Mouse (Mus musculus) embryonic fibroblast, embryonic 13.5 days (primary cell): ENCODE measurements at regions not wholly inside any gene's neighbourhood (a gene's known extent, or its start where the extent isn't known, plus 50 kb on each side); places are given as distances from the start of the nearest gene placed in this dataset.

Experiments
- H3K27ac ChIP-seq: 2 replicates; pipeline ENCODE4 v1.5.1; 2012; ENCODE audit warnings: low read length, control low read depth, inconsistent platforms; ENCODE audit not compliant: insufficient read depth
- H3K4me1 ChIP-seq: 2 replicates; pipeline ENCODE4 v1.6.1; 2011; ENCODE audit warnings: low read length; ENCODE audit not compliant: control insufficient read depth, insufficient read depth
- H3K4me3 ChIP-seq: 2 replicates; pipeline ENCODE4 v1.5.1; 2011; ENCODE audit warnings: mild to moderate bottlenecking, control low read depth, low read length; ENCODE audit not compliant: insufficient read depth
- CTCF ChIP-seq: IDR thresholded peaks from 2 replicates; pipeline ENCODE4 v1.5.1; 2011; ENCODE audit warnings: mild to moderate bottlenecking, control low read depth, low read length, moderate library complexity, borderline replicate concordance; ENCODE audit not compliant: insufficient read depth
- POLR2A ChIP-seq: IDR thresholded peaks from 2 replicates; pipeline ENCODE4 v1.6.1; 2011; ENCODE audit warnings: low read depth, mild to moderate bottlenecking, control low read depth, low read length, moderate library complexity

DNA sequence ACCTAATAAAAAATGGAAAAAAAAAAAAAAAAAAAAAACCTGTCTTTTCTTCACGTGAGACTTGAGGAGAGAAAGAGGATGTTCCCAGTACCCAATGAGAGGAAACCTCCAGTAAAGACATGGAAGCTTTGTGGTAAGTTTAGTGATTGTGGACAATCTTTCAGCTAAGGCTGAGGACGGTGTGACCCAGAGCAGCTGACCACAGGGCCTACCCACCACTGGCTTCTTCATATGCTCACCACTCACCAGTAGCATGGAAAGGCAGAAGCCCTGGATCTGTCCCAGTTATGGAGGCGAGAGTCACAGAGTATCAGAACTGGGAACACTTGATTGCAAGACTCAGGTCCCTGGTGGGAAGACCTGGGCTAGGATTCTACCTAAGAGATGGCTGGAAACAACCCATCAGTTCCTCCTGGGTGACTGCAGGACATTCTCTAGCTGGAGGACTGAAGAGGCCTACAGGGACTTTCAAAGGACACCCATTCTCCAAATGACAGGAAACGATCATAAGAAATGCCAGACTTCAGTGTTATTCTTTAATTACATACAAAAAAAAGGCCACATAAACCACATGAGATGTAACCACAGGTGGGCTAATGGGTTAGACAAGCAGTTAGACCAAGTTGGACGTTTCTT, 271.8 kb downstream of the Maf start:
- TF ChIP-seq CTCF (no peak), POLR2A (no peak)
- no peak overlapping the region for H3K4me3 ChIP-seq
- H3K27ac ChIP-seq = no peak overlapping the region
- no peaks in the 10 kb centered on the region for H3K4me1 ChIP-seq

DNA sequence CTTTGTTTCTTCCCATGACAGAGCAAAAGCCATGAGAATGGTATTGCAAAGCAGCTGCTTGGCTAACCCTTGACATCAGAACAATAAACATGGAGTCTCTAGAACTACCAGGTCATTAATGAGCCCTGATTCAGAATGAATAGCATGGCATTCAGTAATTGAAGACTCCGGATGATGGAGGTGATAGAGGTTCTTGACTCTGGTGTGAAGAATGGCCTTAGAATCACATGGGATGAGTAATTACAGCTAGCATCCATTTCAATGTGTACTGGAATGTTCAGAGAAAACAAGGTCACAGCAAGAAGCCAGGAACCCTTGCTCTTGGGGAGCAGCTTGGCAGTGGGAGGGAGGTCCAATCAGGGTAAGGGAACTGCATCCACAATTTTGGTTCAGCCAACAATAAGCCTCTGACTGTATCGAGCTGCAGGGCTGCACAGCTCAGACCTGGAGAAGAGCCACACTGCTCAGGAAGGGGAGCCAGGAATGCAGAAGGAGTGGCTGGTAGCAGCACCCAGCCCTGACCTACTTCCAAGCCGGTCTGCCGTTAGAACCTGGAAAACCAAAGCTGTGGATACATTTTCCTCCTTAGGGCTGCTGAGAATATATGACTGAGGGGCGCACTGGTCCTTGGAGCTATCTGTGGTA, 275.1 kb downstream of the Maf start:
- no peak overlapping the region for H3K27ac ChIP-seq
- TF ChIP-seq CTCF (no peak), POLR2A (no peak)

GRCm38 (mm10) chr8:115430793-115431192, 276.8 kb downstream of the Maf start:
- Histone ChIP-seq H3K27ac (no peak overlapping the region), H3K4me3 (no peak overlapping the region), H3K4me1 (no peaks in the 10 kb centered on the region)
- no peak for TF ChIP-seq POLR2A

More for the DNA sequence above, 275.1 kb downstream of the Maf start:
- Histone ChIP-seq H3K4me1 (no peaks in the 10 kb centered on the region), H3K4me3 (no peak overlapping the region)

DNA sequence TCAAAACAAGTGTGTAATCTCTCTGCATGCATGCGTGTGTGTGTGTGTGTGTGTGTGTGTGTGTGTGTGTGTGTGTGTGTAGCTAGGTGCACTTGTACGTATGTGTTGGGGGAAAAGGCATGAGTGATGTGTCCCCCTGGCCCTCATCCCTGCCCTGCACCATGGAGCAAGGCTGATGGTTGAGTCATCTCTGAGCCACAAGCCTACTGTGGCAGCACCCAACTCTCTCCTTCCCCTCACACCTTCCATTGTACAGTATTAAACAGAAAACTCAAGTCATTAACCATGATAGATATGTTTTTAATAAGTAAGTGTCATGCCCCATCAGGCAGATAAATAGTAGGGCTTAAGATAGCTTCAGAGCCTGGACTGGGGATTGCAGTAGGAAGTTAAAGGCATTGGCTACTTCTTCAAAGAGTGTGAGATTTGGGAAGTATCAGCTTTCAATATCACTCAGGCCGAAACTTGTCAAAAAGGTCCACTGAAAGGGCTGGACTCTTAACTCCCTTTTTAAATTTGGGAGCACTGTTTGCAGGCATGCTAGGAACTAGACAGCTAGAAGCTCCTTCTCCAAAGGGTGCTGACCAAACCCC, 278.2 kb downstream of the Maf start:
- Histone ChIP-seq H3K27ac (no peak overlapping the region), H3K4me1 (no peaks in the 10 kb centered on the region), H3K4me3 (no peak overlapping the region)
- no peak for TF ChIP-seq POLR2A
- no peak for TF ChIP-seq CTCF

GRCm38 (mm10) chr8:115428528-115429290, 278.9 kb downstream of the Maf start:
- Histone ChIP-seq H3K4me1 (no peaks in the 10 kb centered on the region), H3K27ac (no peak overlapping the region), H3K4me3 (no peak overlapping the region)
- TF ChIP-seq POLR2A = no peak
- no peak for TF ChIP-seq CTCF

DNA sequence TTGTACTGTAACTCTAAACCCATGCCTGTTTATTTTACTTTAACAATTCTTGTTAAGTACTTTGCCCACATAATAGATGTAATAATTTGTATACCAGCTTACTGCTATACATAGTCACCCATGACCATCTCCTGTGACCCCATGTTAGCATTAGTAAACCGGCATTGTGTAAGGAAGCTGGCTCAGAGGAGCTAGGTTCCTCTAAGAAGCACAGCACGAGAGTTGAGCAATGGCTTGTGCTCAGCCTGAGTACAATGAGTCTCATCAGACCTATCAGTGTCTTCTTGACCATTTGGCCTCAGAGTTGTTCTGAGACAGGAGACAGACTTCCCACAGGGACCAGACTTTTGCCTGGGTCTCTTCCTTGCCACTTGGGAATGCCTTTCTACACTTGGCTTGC, 279.6 kb downstream of the Maf start:
- TF ChIP-seq POLR2A (no peak), CTCF (no peak)
- no peak overlapping the region for H3K27ac ChIP-seq
- H3K4me1 ChIP-seq = no peaks in the 10 kb centered on the region
- H3K4me3 ChIP-seq = no peak overlapping the region

DNA sequence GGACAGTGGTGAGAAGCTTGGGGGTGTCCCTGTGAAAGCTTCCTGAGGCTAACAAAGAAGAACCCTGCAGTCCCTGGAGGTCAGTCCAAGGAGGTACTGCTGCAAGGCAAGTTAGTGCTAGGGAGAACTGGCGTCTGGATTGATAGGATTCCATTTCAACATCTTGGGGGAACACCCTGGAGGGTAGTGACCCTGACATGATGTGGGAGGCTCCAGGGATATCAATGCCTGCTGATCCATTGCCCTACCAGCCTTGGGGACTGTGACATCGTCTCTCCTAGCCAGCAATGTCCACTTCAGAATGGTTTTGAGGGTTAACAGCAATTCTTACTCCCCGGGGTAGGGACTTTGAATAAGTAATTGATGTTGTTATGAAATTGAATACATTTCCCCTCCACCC, 280.1 kb downstream of the Maf start:
- no peaks in the 10 kb centered on the region for H3K4me1 ChIP-seq
- H3K27ac ChIP-seq = no peak overlapping the region
- no peak overlapping the region for H3K4me3 ChIP-seq
- TF ChIP-seq POLR2A = no peak
- TF ChIP-seq CTCF = no peak

DNA sequence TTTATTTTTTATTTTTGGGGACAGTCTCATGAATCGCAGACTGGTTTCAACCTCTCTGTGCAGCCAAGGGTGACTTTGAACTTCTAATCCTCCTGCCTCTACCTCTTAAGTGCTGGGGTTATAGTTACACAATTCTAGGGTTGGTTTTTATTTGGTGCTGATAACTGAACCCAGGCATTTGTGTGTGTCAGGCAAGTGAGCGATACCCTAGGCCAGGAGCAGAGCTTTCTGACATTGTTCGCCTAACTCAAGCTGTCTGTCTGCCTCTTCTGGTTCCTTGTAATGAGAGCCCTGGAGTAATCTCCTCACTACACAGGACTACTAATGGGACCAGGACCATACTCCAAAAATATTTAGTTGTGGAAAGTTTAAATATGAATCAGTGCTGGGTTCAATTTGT, 281.1 kb downstream of the Maf start:
- no peak for TF ChIP-seq CTCF
- no peak overlapping the region for H3K27ac ChIP-seq

GRCm38 (mm10) chr8:115425360-115425759, 282.2 kb downstream of the Maf start:
- Histone ChIP-seq H3K27ac (no peak overlapping the region), H3K4me1 (no peaks in the 10 kb centered on the region), H3K4me3 (no peak overlapping the region)
- no peak for TF ChIP-seq CTCF
- no peak for TF ChIP-seq POLR2A

More for the DNA sequence above, 281.1 kb downstream of the Maf start:
- no peak overlapping the region for H3K4me3 ChIP-seq
- H3K4me1 ChIP-seq = no peaks in the 10 kb centered on the region

- Histone ChIP-seq H3K27ac (no peak overlapping the region), H3K4me1 (no peaks in the 10 kb centered on the region), H3K4me3 (no peak overlapping the region)
- TF ChIP-seq POLR2A (no peak), CTCF (no peak)
These were observed 283.9 kb downstream of the Maf start for GRCm38 (mm10) chr8:115423682-115424081.
